Mouse (Mus musculus): ENCODE measurements around the gene Gda. TPM values are rescaled to one million over a fixed set of nuclear protein-coding genes. Genes with fewer than 3 reads are reported as not detected.

The Gda gene
- polyA plus RNA-seq (2012; rRNA removed) = 0.61 and 0.76 TPM in 2 replicates

DNA sequence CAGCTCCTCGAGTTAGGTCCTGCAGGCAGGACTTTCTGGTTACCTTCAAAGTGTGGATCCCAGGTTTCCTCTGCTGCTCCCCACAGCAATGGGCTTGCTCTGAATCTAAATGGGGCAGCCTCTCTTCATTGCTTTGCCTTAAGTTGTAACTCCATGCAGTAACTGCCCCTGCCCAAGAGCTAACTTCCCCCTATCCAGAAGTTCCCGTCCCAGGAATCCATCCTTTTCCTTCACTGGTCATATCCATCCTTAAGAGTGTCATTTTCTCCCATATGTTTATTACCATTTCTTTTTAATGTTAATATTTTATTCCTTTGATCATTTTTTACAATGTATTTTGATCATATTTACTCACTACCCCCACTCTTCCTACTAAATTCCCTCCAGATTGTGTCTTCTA is at the start of gene Gda:
Gene Gda, minus strand, starts transcription at position 101 of the 400 bp plus-strand sequence.

Other genes with a start within 250 kb of the Gda start
- 87.5 and 98.6 TPM in 2 replicates for gene Zfand5, start 201.2 kb downstream of the Gda start, polyA plus RNA-seq (2012; rRNA removed)
- 35.7 and 37.6 TPM in 2 replicates for gene 1110059E24Rik, start 179.5 kb upstream of the Gda start, polyA plus RNA-seq (2012; rRNA removed)
- 23.9 and 26.2 TPM in 2 replicates for gene Abhd17b, start 179.7 kb upstream of the Gda start, polyA plus RNA-seq (2012; rRNA removed)

All from central nervous system, embryonic 14 days (tissue).